Mouse (Mus musculus) MEL-GATA-1-ER (cell line): ENCODE measurements around the gene Gnb2.

ENCODE experiments used
- DNase-seq: peaks from one replicate; pipeline ENCODE4 v3.0.0-alpha.2; 2012; ENCODE audit warnings: low read depth; ENCODE audit errors: extremely low read depth

Gnb2 gene

GRCm38 (mm10) chr5:137533117-137533827 lies at the start of gene Gnb2, which contains the start of gene Epo:
TSS of gene Gnb2 (minus strand) at chr5:137533510.
TSS of gene Epo (minus strand) at chr5:137533242.
- peak; percentile 90 for DNase-seq

GRCm38 (mm10) chr5:137582702-137583101 lies 49.4 kb upstream of the Gnb2 start:
- no peak for DNase-seq

GRCm38 (mm10) chr5:137580246-137580645 lies 46.9 kb upstream of the Gnb2 start:
- no peak for DNase-seq

- DNase-seq: no peak
Measured at GRCm38 (mm10) chr5:137574470-137574901, 41.2 kb upstream of the Gnb2 start.

GRCm38 (mm10) chr5:137570691-137571586 lies 37.6 kb upstream of the Gnb2 start:
- peak; percentile 88 for DNase-seq

GRCm38 (mm10) chr5:137570181-137570580 lies 36.9 kb upstream of the Gnb2 start:
- peak; percentile 57 for DNase-seq

GRCm38 (mm10) chr5:137569665-137570064 lies 36.4 kb upstream of the Gnb2 start, which contains the start of gene Tfr2:
TSS of gene Tfr2 (plus strand) at chr5:137569840.
- peak; percentile 59 for DNase-seq

GRCm38 (mm10) chr5:137569031-137569430 lies 35.7 kb upstream of the Gnb2 start:
- DNase-seq: no peak

GRCm38 (mm10) chr5:137568223-137568798 lies 35.0 kb upstream of the Gnb2 start:
- no peak for DNase-seq

- DNase-seq: no peak
Measured at GRCm38 (mm10) chr5:137566416-137566815, 33.1 kb upstream of the Gnb2 start.

- DNase-seq: no peak
Measured at GRCm38 (mm10) chr5:137565744-137566143, 32.4 kb upstream of the Gnb2 start.

GRCm38 (mm10) chr5:137562965-137563364 lies 29.7 kb upstream of the Gnb2 start:
- DNase-seq: no peak

GRCm38 (mm10) chr5:137561556-137561955 lies 28.2 kb upstream of the Gnb2 start:
- no peak for DNase-seq

GRCm38 (mm10) chr5:137553898-137554297 lies 20.6 kb upstream of the Gnb2 start:
- DNase-seq: no peak

- DNase-seq: no peak
Measured at GRCm38 (mm10) chr5:137553411-137553837, 20.1 kb upstream of the Gnb2 start, which contains the start of gene Actl6b. TSS of gene Actl6b (plus strand) at chr5:137553517.

GRCm38 (mm10) chr5:137553000-137553399 lies 19.7 kb upstream of the Gnb2 start:
- DNase-seq: no peak

- DNase-seq: peak; percentile 24
Measured at GRCm38 (mm10) chr5:137551119-137551518, 17.8 kb upstream of the Gnb2 start.

- no peak for DNase-seq
Measured at GRCm38 (mm10) chr5:137549840-137550239, 16.5 kb upstream of the Gnb2 start.

- DNase-seq: no peak
Measured at GRCm38 (mm10) chr5:137545596-137545995, 12.3 kb upstream of the Gnb2 start.

- DNase-seq: no peak
Measured at GRCm38 (mm10) chr5:137544926-137545325, 11.6 kb upstream of the Gnb2 start.

GRCm38 (mm10) chr5:137541768-137542540 lies 8.6 kb upstream of the Gnb2 start:
- no peak for DNase-seq
